In genomic region chr15:12716881-12717280, GRCm38 (mm10) we compare ENCODE assay signal across 20 mouse cellular contexts. TPM values are rescaled to one million over a fixed set of nuclear protein-coding genes. Genes with fewer than 3 reads are reported as not detected.
DNase-seq lines count a peak whose midpoint lies in the region; TF ChIP-seq lines count a peak whose summit lies in the region.
"Had no signal": no experiment of that assay in that cellular context is flagged by ENCODE, and none has a peak within 500 bp of the region (broad histone marks: within the 10 kb centered on the region; RNA-seq: fewer than 3 reads in every experiment).

No protein-coding gene starts in this region.

- H3K27ac ChIP-seq in hindbrain, embryonic 10.5 days = no peak overlapping the region
- H3K27ac ChIP-seq: embryonic facial prominence, embryonic 15.5 days; heart, embryonic 10.5 days; hindbrain, embryonic 12.5 days; kidney, postnatal 0 days; liver, embryonic 15.5 days; stomach, postnatal 0 days had no signal

- H3K4me3 ChIP-seq in lung, adult 2 months (replicated peaks; ENCODE audit: extremely low read depth, low read depth, low read length) = no peak overlapping the region
- H3K4me3 ChIP-seq in hindbrain, embryonic 10.5 days = no peak overlapping the region
- H3K4me3 ChIP-seq: embryonic facial prominence, embryonic 15.5 days; heart, embryonic 10.5 days; hindbrain, embryonic 12.5 days; liver, embryonic 15.5 days had no signal

- 51% methylated on average over 8 of the region's 8 CpGs for WGBS in lung, adult 2 months
- WGBS in hindbrain, embryonic 10.5 days = 83% methylated on average over 8 of the region's 8 CpGs

- 0 out of 2 replicates have a peak, but pooled peaks cover 2% of the 10 kb centered on the region for H3K4me1 ChIP-seq in lung, adult 2 months (ENCODE audit: control insufficient read depth, insufficient read depth, low read length)
- no peaks in the 10 kb centered on the region for H3K4me1 ChIP-seq in hindbrain, embryonic 10.5 days (replicated peaks)
- H3K4me1 ChIP-seq: embryonic facial prominence, embryonic 15.5 days; hindbrain, embryonic 12.5 days; liver, embryonic 15.5 days had no signal

- H3K27me3 ChIP-seq in hindbrain, embryonic 10.5 days (ENCODE audit: insufficient read depth, poor library complexity, severe bottlenecking) = no peaks in the 10 kb centered on the region
- H3K27me3 ChIP-seq: embryonic facial prominence, embryonic 15.5 days; hindbrain, embryonic 12.5 days; liver, embryonic 15.5 days had no signal

- no peak for TF ChIP-seq POLR2A in lung, adult 2 months (IDR thresholded peaks at IDR 0.05; ENCODE audit: borderline replicate concordance, extremely low read depth, low read depth, low read length)

- no peaks in the 10 kb centered on the region for H3K36me3 ChIP-seq in hindbrain, embryonic 10.5 days
- H3K36me3 ChIP-seq: embryonic facial prominence, embryonic 15.5 days; hindbrain, embryonic 12.5 days; liver, embryonic 15.5 days had no signal

- DNase-seq in gastrocnemius, adult 18-20 months (ENCODE audit: low spot score) = peak; percentile 32
- no peak for DNase-seq in gastrocnemius, postnatal 14 days
- peak; percentile 7 for DNase-seq in lung, postnatal 14 days
- DNase-seq in lung, adult 2 months = no peak
- peak; percentile 58 for DNase-seq in Muller cell, postnatal 12 days (ENCODE audit: inconsistent ontology term)
- peak; percentile 33 to 39 for DNase-seq in layer of hippocampus, adult 8-10 months (ENCODE audit: low spot score in 2 of 2)
- DNase-seq in natural killer cell, adult 2 months (ENCODE audit: low spot score in 2 of 2) = no peak
- no peak for DNase-seq in hindbrain, embryonic 10.5 days (ENCODE audit: low spot score)
- DNase-seq: adrenal gland, adult 8-10 months; B cell, adult 2 months; cerebellum, adult 11 months; cerebellum, postnatal 36 days; kidney, adult 18-20 months; lung, postnatal 4 days had no signal

- no peaks in the 10 kb centered on the region for H3K9me3 ChIP-seq in hindbrain, embryonic 10.5 days
- H3K9me3 ChIP-seq: embryonic facial prominence, embryonic 15.5 days; heart, embryonic 10.5 days; hindbrain, embryonic 12.5 days; liver, embryonic 15.5 days had no signal

- intact Hi-C loops in gastrocnemius, postnatal 14 days (cut with DNase I; ENCODE audit: low total_unique reads) = no loop called here

- no peak for TF ChIP-seq CTCF in lung, adult 2 months (IDR thresholded peaks at IDR 0.05; ENCODE audit: insufficient read depth, low read length)

RNA-seq across cellular contexts. Expression of gene Pdzd2, which starts 22.8 kb away (rescaled TPM):
- total RNA-seq in gastrocnemius, adult 18-20 months (2021) = 10 to 100 TPM; 14.1 to 16.3 TPM
- total RNA-seq in gastrocnemius, postnatal 14 days (2021) = 10 to 100 TPM; 31.5 to 34.4 TPM
- 101 and 125 TPM in 2 replicates for polyA plus RNA-seq in lung, adult 2 months (2012; rRNA removed)
- total RNA-seq in layer of hippocampus, adult 8-10 months (2022) = 10 to 100 TPM; 45.8 to 56.3 (median 53.1) TPM
- 4.0 and 4.9 TPM in 2 replicates for polyA plus RNA-seq in hindbrain, embryonic 10.5 days (2016; fragmentation: Nextera tagmentation; extraction: Ambion mirVana)

Comparison
In these comparisons a context has a peak if more than half of its experiments do, and no peak if none do; other contexts are left out.
1. DNase-seq: peak in gastrocnemius, adult 18-20 months (single experiment), lung, postnatal 14 days (single experiment), Muller cell, postnatal 12 days (single experiment) and layer of hippocampus, adult 8-10 months (2 of 2); none in gastrocnemius, postnatal 14 days (single experiment), lung, adult 2 months (single experiment), natural killer cell, adult 2 months (0 of 2) and hindbrain, embryonic 10.5 days (single experiment).